Mouse (Mus musculus): ENCODE data around the gene Tnfrsf1a.

The Tnfrsf1a gene

GRCm38 (mm10) chr6:125323547-125323946, 25.6 kb upstream of the Tnfrsf1a start:
- DNase-seq (ENCODE audit: low spot score in 2 of 2): no peak

GRCm38 (mm10) chr6:125325337-125325736, 23.8 kb upstream of the Tnfrsf1a start:
- no peak for DNase-seq (ENCODE audit: low spot score in 2 of 2)

- DNase-seq (ENCODE audit: low spot score in 2 of 2): no peak
These were observed 20.9 kb upstream of the Tnfrsf1a start for GRCm38 (mm10) chr6:125328243-125328642.

GRCm38 (mm10) chr6:125330626-125331326, 18.4 kb upstream of the Tnfrsf1a start:
- DNase-seq (ENCODE audit: low spot score in 2 of 2): peak; percentile 62 to 71

- DNase-seq (ENCODE audit: low spot score in 2 of 2): no peak
These were observed 15.9 kb upstream of the Tnfrsf1a start for GRCm38 (mm10) chr6:125333112-125333899.

- DNase-seq (ENCODE audit: low spot score in 2 of 2): no peak
These were observed 14.8 kb upstream of the Tnfrsf1a start for GRCm38 (mm10) chr6:125334356-125334755.

GRCm38 (mm10) chr6:125338791-125339660, 10.1 kb upstream of the Tnfrsf1a start:
- DNase-seq (ENCODE audit: low spot score in 2 of 2): no peak

GRCm38 (mm10) chr6:125340244-125340643, 8.9 kb upstream of the Tnfrsf1a start:
- DNase-seq (ENCODE audit: low spot score in 2 of 2): no peak

GRCm38 (mm10) chr6:125342198-125342597, 7.0 kb upstream of the Tnfrsf1a start:
- DNase-seq (ENCODE audit: low spot score in 2 of 2): no peak

- no peak for DNase-seq (ENCODE audit: low spot score in 2 of 2)
These were observed 5.1 kb upstream of the Tnfrsf1a start for GRCm38 (mm10) chr6:125344084-125344483.

- DNase-seq (ENCODE audit: low spot score in 2 of 2): no peak
These were observed 4.3 kb upstream of the Tnfrsf1a start for GRCm38 (mm10) chr6:125344866-125345265.

GRCm38 (mm10) chr6:125345625-125346024, 3.5 kb upstream of the Tnfrsf1a start:
- DNase-seq (ENCODE audit: low spot score in 2 of 2): no peak

GRCm38 (mm10) chr6:125346029-125346428, 3.1 kb upstream of the Tnfrsf1a start:
- DNase-seq (ENCODE audit: low spot score in 2 of 2): no peak

- DNase-seq (ENCODE audit: low spot score in 2 of 2): no peak
These were observed 541 bp downstream of the Tnfrsf1a start for GRCm38 (mm10) chr6:125349575-125350230.

- DNase-seq (ENCODE audit: low spot score in 2 of 2): no peak
These were observed 1.3 kb downstream of the Tnfrsf1a start for GRCm38 (mm10) chr6:125350231-125350994.

GRCm38 (mm10) chr6:125350995-125351324, 1.8 kb downstream of the Tnfrsf1a start:
- DNase-seq (ENCODE audit: low spot score in 2 of 2): no peak

GRCm38 (mm10) chr6:125351368-125352045, 2.3 kb downstream of the Tnfrsf1a start:
- DNase-seq (ENCODE audit: low spot score in 2 of 2): no peak

- DNase-seq (ENCODE audit: low spot score in 2 of 2): no peak
These were observed 2.9 kb downstream of the Tnfrsf1a start for GRCm38 (mm10) chr6:125352046-125352384.

- no peak for DNase-seq (ENCODE audit: low spot score in 2 of 2)
These were observed 3.6 kb downstream of the Tnfrsf1a start for GRCm38 (mm10) chr6:125352811-125353210.

GRCm38 (mm10) chr6:125353221-125353620, 4.1 kb downstream of the Tnfrsf1a start:
- DNase-seq (ENCODE audit: low spot score in 2 of 2): no peak
